Mouse (Mus musculus) ES-E14 (cell line): Measurements from ENCODE around the gene Arid5b. TPM values are rescaled to one million over a fixed set of nuclear protein-coding genes. Genes with fewer than 3 reads are reported as not detected.

Experiments used
- DNase-seq: peaks from one replicate; pipeline ENCODE4 v3.0.0-alpha.2; 2013; ENCODE audit warnings: low read depth, low spot score
- H3K27ac ChIP-seq: 2 replicates; pipeline ENCODE4 v1.5.1; 2012; ENCODE audit warnings: low read depth, mild to moderate bottlenecking, low read length, moderate library complexity, mixed read lengths; ENCODE audit not compliant: poor library complexity, insufficient read depth, severe bottlenecking
- H3K36me3 ChIP-seq: 2 replicates; pipeline ENCODE4 v1.6.1; 2012; ENCODE audit warnings: mild to moderate bottlenecking, low read length, moderate library complexity, mixed read lengths; ENCODE audit not compliant: control insufficient read depth, poor library complexity, insufficient read depth, severe bottlenecking
- H3K4me1 ChIP-seq, 2 experiments: fragments of 150-350 bp in 1 of 2; sonication (generic) in 1 of 2; 2 replicates each; pipeline ENCODE4 v1.6.1; 2012; ENCODE audit warnings: low read length in 2 of 2, mild to moderate bottlenecking in 1 of 2, mixed read lengths in 1 of 2; ENCODE audit not compliant: control insufficient read depth in 2 of 2, insufficient read depth in 2 of 2, poor library complexity in 1 of 2
- H3K4me3 ChIP-seq, 2 experiments: fragments of 150-350 bp in 1 of 2; sonication (generic) in 1 of 2; 2 replicates each; pipeline ENCODE4 v1.5.1; 2012; ENCODE audit warnings: low read length in 2 of 2, low read depth in 1 of 2, mild to moderate bottlenecking in 1 of 2, mixed read lengths in 1 of 2; ENCODE audit not compliant: insufficient read depth in 1 of 2, poor library complexity in 1 of 2, severe bottlenecking in 1 of 2
- H3K9ac ChIP-seq: 2 replicates; pipeline ENCODE4 v1.6.1; 2012; ENCODE audit warnings: low read depth, mild to moderate bottlenecking, low read length, mixed read lengths; ENCODE audit not compliant: poor library complexity, insufficient read depth, severe bottlenecking
- H3K9me3 ChIP-seq: fragments of 150-350 bp; sonication (generic); 2 replicates; pipeline ENCODE4 v1.6.1; 2012; ENCODE audit warnings: low read depth, mild to moderate bottlenecking, low read length; ENCODE audit not compliant: control insufficient read depth, insufficient read depth
- CHD2 ChIP-seq: IDR thresholded peaks from 2 replicates; pipeline ENCODE4 v1.6.1; 2014; ENCODE audit warnings: mild to moderate bottlenecking, low read depth, low read length, inconsistent platforms
- HCFC1 ChIP-seq: IDR thresholded peaks from 2 replicates; pipeline ENCODE4 v1.6.1; 2012; ENCODE audit warnings: low read length, inconsistent platforms, borderline replicate concordance; ENCODE audit not compliant: insufficient read depth
- MAFK ChIP-seq: IDR thresholded peaks from 2 replicates; pipeline ENCODE4 v1.6.1; 2014; ENCODE audit warnings: mild to moderate bottlenecking, low read depth, low read length, inconsistent platforms; ENCODE audit not compliant: insufficient read depth
- ZC3H11A ChIP-seq: IDR thresholded peaks from 2 replicates; pipeline ENCODE4 v1.6.1; 2012; ENCODE audit warnings: low read depth, mild to moderate bottlenecking, inconsistent platforms, low read length, borderline replicate concordance
- ZNF384 ChIP-seq: IDR thresholded peaks from 2 replicates; pipeline ENCODE4 v1.6.1; 2012; ENCODE audit warnings: low read depth, low read length, inconsistent platforms
- in situ Hi-C, 2 experiments: fragments of 600-800 bp; cut with MboI; formaldehyde crosslinking; loops; one replicate each; pipeline ENCODE4 v1.15.1; 2025; ENCODE audit warnings: low sequenced_read_pairs in 2 of 2, inconsistent platforms in 1 of 2; ENCODE audit not compliant: unreplicated experiment in 2 of 2
- total RNA-seq: library from RNA; depleted of rRNA; stranded (reverse); fragments of 300-350 nt; gene quantifications from 2 replicates; pipeline ENCODE4 v1.2.3, GENCODE M21; 2012

Arid5b gene
- total RNA-seq, 1 experiment: 26.2 TPM

GRCm38 (mm10) chr10:68263296-68263968, 15.1 kb downstream of the Arid5b start:
- DNase-seq: no peak
- Histone ChIP-seq H3K36me3 (no peaks in the 10 kb centered on the region), H3K9ac (no peak overlapping the region), H3K9me3 (no peaks in the 10 kb centered on the region), H3K4me1 (peaks cover 7% of the 10 kb centered on the region in 2 experiments; a peak in 3 of 4 replicates), H3K4me3 (no peak overlapping the region), H3K27ac (no peak overlapping the region)
- no peak for TF ChIP-seq ZNF384
- no peak for TF ChIP-seq CHD2
- no peak for TF ChIP-seq HCFC1
- no peak for TF ChIP-seq ZC3H11A
- no peak for TF ChIP-seq MAFK
- in situ Hi-C loops: no loop called here

- in situ Hi-C loops: no loop called here
- TF ChIP-seq ZC3H11A: no peak
- no peak for TF ChIP-seq ZNF384
- TF ChIP-seq CHD2: no peak; the same call in 1 of the 2 replicates
- no peak for TF ChIP-seq HCFC1
- TF ChIP-seq MAFK: no peak
- no peaks in the 10 kb centered on the region for H3K9me3 ChIP-seq
Observed at GRCm38 (mm10) chr10:68259601-68260000, 18.9 kb downstream of the Arid5b start.

GRCm38 (mm10) chr10:68257358-68258056, 21.0 kb downstream of the Arid5b start:
- no peak overlapping the region for H3K4me3 ChIP-seq

More at GRCm38 (mm10) chr10:68259601-68260000, 18.9 kb downstream of the Arid5b start:
- no peak for DNase-seq
- Histone ChIP-seq H3K36me3 (no peaks in the 10 kb centered on the region), H3K4me1 (peaks cover 7% of the 10 kb centered on the region in 2 experiments; a peak in 3 of 4 replicates), H3K4me3 (no peak overlapping the region), H3K9ac (no peak overlapping the region), H3K27ac (no peak overlapping the region)

GRCm38 (mm10) chr10:68256134-68256533, 22.4 kb downstream of the Arid5b start:
- no peaks in the 10 kb centered on the region for H3K9me3 ChIP-seq
- H3K4me3 ChIP-seq: no peak overlapping the region
- TF ChIP-seq ZNF384 (no peak), ZC3H11A (no peak), HCFC1 (no peak), CHD2 (no peak), MAFK (no peak)
- H3K27ac ChIP-seq: no peak overlapping the region
- H3K9ac ChIP-seq: no peak overlapping the region
- H3K4me1 ChIP-seq: peaks cover 10 to 14% of the 10 kb centered on the region in 2 experiments
- H3K36me3 ChIP-seq: no peaks in the 10 kb centered on the region
- in situ Hi-C loops: no loop called here
- no peak for DNase-seq

More at GRCm38 (mm10) chr10:68257358-68258056, 21.0 kb downstream of the Arid5b start:
- DNase-seq: no peak
- no peaks in the 10 kb centered on the region for H3K36me3 ChIP-seq
- peaks cover 10 to 20% of the 10 kb centered on the region in 2 experiments for H3K4me1 ChIP-seq
- no peak for TF ChIP-seq ZC3H11A
- no peak for TF ChIP-seq ZNF384
- no peak for TF ChIP-seq MAFK
- TF ChIP-seq CHD2: no peak
- TF ChIP-seq HCFC1: no peak
- H3K9me3 ChIP-seq: no peaks in the 10 kb centered on the region
- no peak overlapping the region for H3K9ac ChIP-seq
- in situ Hi-C loops: no loop called here
- no peak overlapping the region for H3K27ac ChIP-seq
